Mouse (Mus musculus) C2C12 (cell line): ENCODE data around the gene Arpc4. TPM values are rescaled to one million over a fixed set of nuclear protein-coding genes. Genes with fewer than 3 reads are reported as not detected.

Experiments
- H3K27me3 ChIP-seq: one replicate; pipeline ENCODE4 v1.6.1; 2011; ENCODE audit not compliant: control insufficient read depth, insufficient read depth, insufficient read length
- H3K36me3 ChIP-seq: one replicate; pipeline ENCODE4 v1.6.1; 2011; ENCODE audit not compliant: control insufficient read depth, insufficient read depth
- H3K4me3 ChIP-seq: one replicate; pipeline ENCODE4 v1.5.1; 2011; ENCODE audit warnings: mild to moderate bottlenecking, control low read depth; ENCODE audit not compliant: poor library complexity, insufficient read depth, severe bottlenecking
- H3K79me2 ChIP-seq: one replicate; pipeline ENCODE4 v1.6.1; 2011; ENCODE audit not compliant: control insufficient read depth, insufficient read depth
- H3K79me3 ChIP-seq: one replicate; pipeline ENCODE4 v1.6.1; 2011; ENCODE audit warnings: low read depth, control low read depth
- H3ac ChIP-seq: one replicate; pipeline ENCODE3; 2011; ENCODE audit warnings: low read depth; ENCODE audit not compliant: control insufficient read depth, insufficient read length
- CEBPB ChIP-seq: IDR thresholded peaks from one replicate; pipeline ENCODE4 v1.6.1; 2011; ENCODE audit warnings: low read depth, mild to moderate bottlenecking, control low read depth, moderate library complexity
- CTCF ChIP-seq: IDR thresholded peaks from one replicate; pipeline ENCODE4 v1.5.1; 2011; ENCODE audit not compliant: control insufficient read depth, insufficient read depth, insufficient read length
- FOSL1 ChIP-seq: IDR thresholded peaks from one replicate; pipeline ENCODE4 v1.8.0; 2011; ENCODE audit warnings: mild to moderate bottlenecking, low read length; ENCODE audit not compliant: poor library complexity, insufficient read depth, severe bottlenecking
- MAX ChIP-seq: IDR thresholded peaks from one replicate; pipeline ENCODE4 v1.6.1; 2011; ENCODE audit warnings: mild to moderate bottlenecking, control low read depth
- MYOD1 ChIP-seq: IDR thresholded peaks from one replicate; pipeline ENCODE4 v1.6.1; 2011; ENCODE audit warnings: low read depth; ENCODE audit not compliant: control insufficient read depth, insufficient read length
- MYOG ChIP-seq: IDR thresholded peaks from one replicate; pipeline ENCODE4 v1.6.1; 2011; ENCODE audit not compliant: control insufficient read depth, insufficient read length; ENCODE audit errors: extremely low read depth
- USF1 ChIP-seq: IDR thresholded peaks from one replicate; pipeline ENCODE4 v1.6.1; 2011; ENCODE audit warnings: low read depth, mild to moderate bottlenecking, control low read depth, moderate library complexity
- microRNA-seq: library from miRNA; unstranded; fragments of <30 nt; microRNA quantifications from one replicate; pipeline ENCODE4, GENCODE M21; 2019; ENCODE audit warnings: borderline microRNAs expressed
- polyA plus RNA-seq: library from polyadenylated mRNA; unstranded; fragments of >200 nt; fragmentation: generic; extraction: Trizol; gene quantifications from one replicate; pipeline ENCODE4 v1.2.1, GENCODE M21; 2012; ENCODE audit warnings: missing spikeins

Gene Arpc4
- polyA plus RNA-seq, 1 experiment = 364 TPM

DNA sequence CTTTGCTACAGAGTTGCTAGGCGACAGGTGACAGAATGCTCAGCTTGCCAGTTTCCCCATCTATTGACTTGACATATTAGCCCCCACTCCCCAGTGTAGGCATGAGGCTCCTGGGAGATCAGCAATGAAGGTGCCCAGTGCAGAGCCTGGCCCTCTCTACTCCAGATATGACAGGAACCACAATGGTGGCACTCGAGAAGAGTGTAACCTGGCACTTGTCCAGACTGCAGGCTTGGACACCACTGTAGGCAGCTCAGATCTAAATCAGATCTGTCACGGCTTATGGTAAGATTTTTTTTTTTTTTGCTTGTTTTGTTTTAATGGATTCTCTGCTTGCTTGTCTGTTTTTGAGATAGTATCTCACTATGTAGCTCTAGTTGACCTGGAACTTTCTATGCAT, 55.7 kb downstream of the Arpc4 start:
- TF ChIP-seq MAX = no peak
- Histone ChIP-seq H3ac (no peak overlapping the region), H3K4me3 (no peak overlapping the region), H3K79me2 (no peaks in the 10 kb centered on the region), H3K36me3 (no peaks in the 10 kb centered on the region), H3K27me3 (peaks cover 9% of the 10 kb centered on the region), H3K79me3 (no peaks in the 10 kb centered on the region)

DNA sequence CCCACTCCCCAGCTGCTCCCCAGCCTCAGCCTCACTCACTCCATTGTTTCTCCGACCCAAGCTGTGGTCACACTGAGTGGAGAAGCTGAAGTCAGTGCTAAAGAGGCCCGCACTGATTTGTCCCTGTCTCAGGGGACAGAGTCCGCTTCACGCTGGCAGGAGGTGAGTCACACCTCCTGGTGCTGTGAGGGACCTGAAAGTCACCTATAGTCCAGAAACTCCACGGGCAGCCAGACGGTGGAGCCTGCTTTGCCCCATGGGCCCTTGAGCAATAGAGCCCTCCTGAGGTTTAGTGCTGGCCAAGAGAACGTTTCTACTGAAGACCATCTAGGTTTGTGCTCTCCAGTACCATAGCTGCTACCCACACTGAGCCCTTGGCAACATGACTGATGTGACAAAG, 56.8 kb downstream of the Arpc4 start:
- H3K36me3 ChIP-seq = no peaks in the 10 kb centered on the region
- TF ChIP-seq MYOD1 (no peak), CTCF (no peak), FOSL1 (no peak), CEBPB (no peak), MYOG (no peak), USF1 (no peak), MAX (no peak)
- no peak overlapping the region for H3ac ChIP-seq
- H3K79me3 ChIP-seq = no peaks in the 10 kb centered on the region
- no peaks in the 10 kb centered on the region for H3K79me2 ChIP-seq
- peaks cover 9% of the 10 kb centered on the region for H3K27me3 ChIP-seq
- no peak overlapping the region for H3K4me3 ChIP-seq

DNA sequence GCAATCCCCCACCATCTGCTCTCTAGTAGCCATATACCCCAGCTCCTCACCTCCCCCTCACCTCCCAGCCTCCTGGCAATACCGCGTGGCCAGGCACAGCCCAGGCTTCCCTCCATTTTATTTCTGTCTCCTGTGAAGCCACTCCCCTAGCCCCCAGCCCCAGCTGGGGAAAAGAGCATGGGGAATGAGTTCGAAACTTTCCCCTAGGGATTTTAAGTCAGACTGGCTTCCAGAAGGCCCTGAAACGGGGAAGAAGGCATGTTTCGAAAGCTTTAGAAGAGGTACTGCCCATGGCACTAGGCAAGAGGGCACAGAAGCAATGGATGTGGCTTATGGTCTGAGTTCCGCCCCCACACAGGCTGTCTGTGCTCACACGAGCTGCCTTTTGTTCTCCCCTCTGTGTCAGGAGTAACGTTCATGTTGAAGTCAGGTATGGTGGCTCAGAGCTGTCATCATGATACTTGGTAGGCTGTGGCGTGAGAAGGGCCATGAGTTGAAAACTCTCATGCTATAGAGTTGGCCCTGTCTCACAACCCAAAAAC, 57.8 kb downstream of the Arpc4 start, which contains the start of gene Cidec:
Gene Cidec, minus strand, starts transcription at position 97 of the 542 bp plus-strand sequence.
- peaks cover 9% of the 10 kb centered on the region for H3K27me3 ChIP-seq
- no peak within 1 kb of the TSS for H3K4me3 ChIP-seq
- H3K36me3 ChIP-seq = no peaks in the 10 kb centered on the region
- no peaks in the 10 kb centered on the region for H3K79me2 ChIP-seq
- no peak within 1 kb of the TSS for H3ac ChIP-seq
- no peaks in the 10 kb centered on the region for H3K79me3 ChIP-seq
- TF ChIP-seq USF1 (no peak), CTCF (no peak), FOSL1 (no peak), MYOG (no peak), CEBPB (no peak), MYOD1 (no peak), MAX (no peak)

- Histone ChIP-seq H3K79me2 (no peaks in the 10 kb centered on the region), H3K4me3 (no peak overlapping the region), H3K79me3 (no peaks in the 10 kb centered on the region), H3K27me3 (peaks cover 9% of the 10 kb centered on the region), H3K36me3 (no peaks in the 10 kb centered on the region), H3ac (no peak overlapping the region)
- TF ChIP-seq FOSL1 = no peak
- no peak for TF ChIP-seq MYOG
- TF ChIP-seq CTCF = no peak
Measured at GRCm38 (mm10) chr6:113437135-113437534, 59.2 kb downstream of the Arpc4 start.

DNA sequence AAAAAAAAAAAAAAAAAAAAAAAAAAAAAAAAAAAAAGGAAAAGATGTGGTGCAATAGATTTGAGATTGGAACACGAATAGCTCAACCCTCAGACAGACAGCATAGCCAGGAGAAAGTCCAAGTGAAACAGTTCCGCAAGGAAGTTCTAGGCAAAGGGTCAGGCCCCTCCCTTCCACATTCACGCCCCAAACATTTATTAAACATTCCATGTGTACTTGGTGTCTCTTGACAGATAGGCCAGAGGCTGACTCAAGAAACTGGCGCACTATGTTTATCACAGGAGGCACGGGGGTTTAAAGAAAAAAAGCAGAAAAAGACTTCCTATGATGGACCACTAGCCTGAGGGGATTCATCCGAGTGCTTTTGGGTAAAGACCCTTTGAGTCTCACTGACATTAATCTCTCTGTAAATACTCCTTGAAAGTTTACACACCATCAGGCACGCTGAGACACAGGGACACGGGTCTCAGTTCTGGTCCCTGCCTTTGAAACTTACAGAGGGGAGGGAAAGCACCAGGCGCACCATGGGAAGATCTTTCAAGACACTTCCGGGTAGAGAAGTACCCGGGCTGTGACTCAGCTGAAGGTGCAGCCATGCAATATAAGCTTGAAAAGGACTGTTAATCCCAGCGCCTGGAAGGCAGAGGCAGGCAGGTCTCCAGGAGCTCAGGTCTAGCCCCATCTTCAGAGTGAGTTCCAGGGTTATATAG, 61.0 kb downstream of the Arpc4 start:
- TF ChIP-seq USF1 = no peak
- no peak for TF ChIP-seq MYOG
- TF ChIP-seq MYOD1 = no peak
- TF ChIP-seq CEBPB = no peak
- no peak for TF ChIP-seq MAX
- TF ChIP-seq CTCF = no peak
- TF ChIP-seq FOSL1 = no peak
- peaks cover 5% of the 10 kb centered on the region for H3K27me3 ChIP-seq
- no peak overlapping the region for H3K4me3 ChIP-seq
- H3K36me3 ChIP-seq = no peaks in the 10 kb centered on the region
- peaks cover 12% of the 10 kb centered on the region for H3K79me3 ChIP-seq
- no peak overlapping the region for H3ac ChIP-seq
- peaks cover 16% of the 10 kb centered on the region for H3K79me2 ChIP-seq

Small RNA genes within 50 kb of the gene (microRNA-seq; reads per million reads assigned to microRNA genes)
- not detected for gene Gm24387

Other genes starting within 250 kb of the Arpc4 start
- 0.18 TPM for gene Lhfpl4, start 182.7 kb upstream of the Arpc4 start, polyA plus RNA-seq
- 19.5 TPM for gene Mtmr14, start 140.3 kb upstream of the Arpc4 start, polyA plus RNA-seq
- gene Cpne9, start 95.8 kb upstream of the Arpc4 start, polyA plus RNA-seq = 0.01 TPM
- 16.1 TPM for gene Brpf1, start 71.0 kb upstream of the Arpc4 start, polyA plus RNA-seq
- gene Ogg1, start 51.1 kb upstream of the Arpc4 start, polyA plus RNA-seq = 18.5 TPM
- 43.2 TPM for gene Camk1, start 34.1 kb upstream of the Arpc4 start, polyA plus RNA-seq
- 31.7 TPM for gene Tada3, start 232 bp upstream of the Arpc4 start, polyA plus RNA-seq
- 1.6 TPM for gene Ttll3, start 11.1 kb downstream of the Arpc4 start, polyA plus RNA-seq
- 8.8 TPM for gene Rpusd3, start 41.2 kb downstream of the Arpc4 start, polyA plus RNA-seq
- not detected for gene Cidec, start 57.6 kb downstream of the Arpc4 start, polyA plus RNA-seq
- 76.4 TPM for gene Jagn1, start 64.5 kb downstream of the Arpc4 start, polyA plus RNA-seq
- gene Il17re, start 80.4 kb downstream of the Arpc4 start, polyA plus RNA-seq = not detected
- gene Il17rc, start 93.3 kb downstream of the Arpc4 start, polyA plus RNA-seq = 36.2 TPM
- 16.4 TPM for gene Creld1, start 105.2 kb downstream of the Arpc4 start, polyA plus RNA-seq
- gene Prrt3, start 123.8 kb downstream of the Arpc4 start, polyA plus RNA-seq = 0.04 TPM
- gene Emc3, start 153.5 kb downstream of the Arpc4 start, polyA plus RNA-seq = 68.3 TPM
- gene Fancd2, start 153.6 kb downstream of the Arpc4 start, polyA plus RNA-seq = 4.8 TPM
- gene Fancd2os, start 222.6 kb downstream of the Arpc4 start, polyA plus RNA-seq = 0.07 TPM
- gene Brk1, start 226.7 kb downstream of the Arpc4 start, polyA plus RNA-seq = 200 TPM
- 13.6 TPM for gene Vhl, start 245.8 kb downstream of the Arpc4 start, polyA plus RNA-seq